Comparison of ENCODE assay signal across 26 mouse cellular contexts in genomic region chr16:57486266-57486665, GRCm38 (mm10).
DNase-seq lines count a peak whose midpoint lies in the region; ATAC-seq and TF ChIP-seq lines count a peak whose summit lies in the region.
"Had no signal": no experiment of that assay in that cellular context is flagged by ENCODE, and none has a peak within 500 bp of the region (broad histone marks: within the 10 kb centered on the region; RNA-seq: fewer than 3 reads in every experiment).

No protein-coding gene starts in this region.

- H3K27ac ChIP-seq in MEL (ENCODE audit: control insufficient read depth, low read depth, low read length) = peak overlapping the region; percentile 74
- H3K27ac ChIP-seq in embryonic facial prominence, embryonic 14.5 days (replicated peaks; ENCODE audit: low read depth, low read length) = 0 out of 2 replicates have a peak overlapping the region, but pooled peaks have one; percentile 4
- H3K27ac ChIP-seq: forebrain, embryonic 10.5 days; hindbrain, embryonic 12.5 days had no signal

- H3K4me1 ChIP-seq in MEL (ENCODE audit: control insufficient read depth in 1 of 2, insufficient read depth in 2 of 2, low read length in 2 of 2) = peaks cover 19 to 29% of the 10 kb centered on the region in 2 experiments
- peaks cover 7% of the 10 kb centered on the region; the same call in 1 of the 2 replicates for H3K4me1 ChIP-seq in embryonic facial prominence, embryonic 14.5 days (ENCODE audit: control insufficient read depth, insufficient read depth, low read length)
- H3K4me1 ChIP-seq: forebrain, embryonic 10.5 days; hindbrain, embryonic 12.5 days had no signal

- no peak overlapping the region for H3ac ChIP-seq in myocyte (ENCODE audit: control insufficient read depth, insufficient read length)

- no peak overlapping the region for H3K9ac ChIP-seq in MEL (ENCODE audit: control insufficient read depth, low read depth, low read length, poor library complexity, severe bottlenecking)
- H3K9ac ChIP-seq in embryonic facial prominence, embryonic 14.5 days (ENCODE audit: low read depth, low read length) = no peak overlapping the region
- H3K9ac ChIP-seq: heart, embryonic 12.5 days; hindbrain, embryonic 12.5 days had no signal

- H3K79me2 ChIP-seq in MEL (ENCODE audit: control insufficient read depth, insufficient read depth, low read length, poor library complexity) = peaks cover 2% of the 10 kb centered on the region; the same call in 1 of the 2 replicates
- H3K79me2 ChIP-seq in myocyte (ENCODE audit: control insufficient read depth, insufficient read depth) = no peaks in the 10 kb centered on the region

- no peak for ATAC-seq in embryonic facial prominence, embryonic 14.5 days (ENCODE audit: low read depth)
- ATAC-seq: CD4-positive, CD25-positive, alpha-beta regulatory T cell, adult 4 months; forebrain, embryonic 14.5 days; hindbrain, embryonic 16.5 days; inflammation-experienced regulatory T-cells, adult 6 months; intestine, postnatal 0 days; Patski had no signal

- WGBS in embryonic facial prominence, embryonic 14.5 days = 88% methylated on average over 5 of the region's 5 CpGs

- H3K4me3 ChIP-seq in MEL (ENCODE audit: control insufficient read depth in 1 of 2, insufficient read depth in 1 of 2, low read depth in 2 of 2, low read length in 2 of 2) = no peak overlapping the region
- H3K4me3 ChIP-seq in embryonic facial prominence, embryonic 14.5 days (ENCODE audit: low read depth, low read length) = no peak overlapping the region
- no peak overlapping the region for H3K4me3 ChIP-seq in myocyte
- H3K4me3 ChIP-seq: erythroblast, embryonic 14.5 days; forebrain, embryonic 10.5 days; heart, embryonic 12.5 days; hindbrain, embryonic 12.5 days had no signal

- H3K27me3 ChIP-seq in MEL (ENCODE audit: control insufficient read depth in 1 of 2, insufficient read depth in 2 of 2, low read length in 2 of 2) = no peaks in the 10 kb centered on the region
- no peaks in the 10 kb centered on the region for H3K27me3 ChIP-seq in embryonic facial prominence, embryonic 14.5 days (replicated peaks; ENCODE audit: control insufficient read depth, insufficient read depth, low read length)
- H3K27me3 ChIP-seq in myocyte (ENCODE audit: control insufficient read depth, insufficient read depth, insufficient read length) = no peaks in the 10 kb centered on the region
- H3K27me3 ChIP-seq: heart, embryonic 12.5 days; hindbrain, embryonic 12.5 days; Patski had no signal

- no peak for TF ChIP-seq RAD21 in MEL (IDR thresholded peaks at IDR 0.05; ENCODE audit: low read depth, low read length)

- DNase-seq in MEL (ENCODE audit: low read depth, low spot score) (peak; percentile 56), R1 (ENCODE audit: low read depth, low spot score) (peak; percentile 24)
- DNase-seq in embryonic facial prominence, embryonic 14.5 days (ENCODE audit: low spot score) = no peak
- no peak for DNase-seq in adrenal gland, postnatal 14 days
- DNase-seq in layer of hippocampus, adult 9-11 months = no peak
- no peak for DNase-seq in cerebellum, adult 8-10 months
- DNase-seq: adrenal gland, adult 8-10 months; B cell, adult 2 months; cerebellum, adult 11 months; cerebellum, adult 9-11 months; cerebellum, postnatal 36 days; gastrocnemius, postnatal 10 days; heart, postnatal 4 days; kidney, adult 9 months had no signal

- H3K36me3 ChIP-seq in MEL (ENCODE audit: control insufficient read depth in 1 of 2, insufficient read depth in 2 of 2, low read length in 2 of 2) (peaks cover 0 to 31% of the 10 kb centered on the region in 2 experiments; a peak in 2 of 4 replicates), myocyte (ENCODE audit: control insufficient read depth, insufficient read depth) (no peaks in the 10 kb centered on the region)
- no peaks in the 10 kb centered on the region for H3K36me3 ChIP-seq in embryonic facial prominence, embryonic 14.5 days (ENCODE audit: control insufficient read depth, insufficient read depth, low read length)
- H3K36me3 ChIP-seq: forebrain, embryonic 10.5 days; heart, embryonic 12.5 days; hindbrain, embryonic 12.5 days had no signal

- no peak for TF ChIP-seq POLR2A in MEL (IDR thresholded peaks at IDR 0.05; ENCODE audit: control insufficient read depth in 1 of 2, insufficient read depth in 1 of 2, low read depth in 1 of 2, low read length in 2 of 2, poor library complexity in 1 of 2)
- TF ChIP-seq POLR2A in myocyte (IDR thresholded peaks at IDR 0.05; ENCODE audit: insufficient read length, low read depth) = no peak

- no peak for TF ChIP-seq CTCF in MEL (IDR thresholded peaks at IDR 0.05 in 2 of 3, conservative IDR thresholded peaks at IDR 0.05 in 1 of 3; ENCODE audit: control insufficient read depth in 1 of 3, insufficient read depth in 1 of 3, low read depth in 2 of 3, low read length in 3 of 3, poor library complexity in 1 of 3, severe bottlenecking in 1 of 3)

- TF ChIP-seq EP300 in MEL (IDR thresholded peaks at IDR 0.05; ENCODE audit: low read depth in 1 of 2, low read length in 2 of 2) = no peak

- H3K4me2 ChIP-seq in embryonic facial prominence, embryonic 14.5 days (ENCODE audit: low read depth, low read length) = no peak overlapping the region
- H3K4me2 ChIP-seq in myocyte (ENCODE audit: low read depth) = no peak overlapping the region
- H3K4me2 ChIP-seq: heart, embryonic 12.5 days; hindbrain, embryonic 12.5 days had no signal

- H3K9me3 ChIP-seq in MEL (replicated peaks; ENCODE audit: insufficient read depth, low read length) = no peaks in the 10 kb centered on the region
- H3K9me3 ChIP-seq in embryonic facial prominence, embryonic 14.5 days (ENCODE audit: control insufficient read depth, low read length) = no peaks in the 10 kb centered on the region
- H3K9me3 ChIP-seq: forebrain, embryonic 10.5 days; G1E; heart, embryonic 12.5 days; hindbrain, embryonic 12.5 days had no signal

TF ChIP-seq in MEL, 35 proteins besides CTCF, POLR2A, EP300 and RAD21:
- TF ChIP-seq ZMIZ1 (IDR thresholded peaks at IDR 0.05; ENCODE audit: low read depth, low read length) (no peak), MYC (IDR thresholded peaks at IDR 0.05; ENCODE audit: low read depth, low read length) (0 out of 2 replicates have a peak, but pooled peaks have one; percentile 51)

TF ChIP-seq in myocyte, 11 proteins besides CTCF, POLR2A, EP300 and RAD21:
- TF ChIP-seq CEBPB (IDR thresholded peaks at IDR 0.05; ENCODE audit: insufficient read depth, poor library complexity, severe bottlenecking) = peak; percentile 46; the same call in 1 of the 2 replicates
- TF ChIP-seq POLR2AphosphoS2 (IDR thresholded peaks at IDR 0.05; ENCODE audit: insufficient read length, low read depth) = no peak

Comparison
In these comparisons a context has a peak if more than half of its experiments do, and no peak if none do; other contexts are left out.
1. DNase-seq: peak in MEL (single experiment) and R1 (single experiment); none in embryonic facial prominence, embryonic 14.5 days (single experiment), adrenal gland, postnatal 14 days (single experiment), layer of hippocampus, adult 9-11 months (single experiment) and cerebellum, adult 8-10 months (single experiment).